9 mouse cellular contexts compared by ENCODE assay signal in the genomic region with DNA sequence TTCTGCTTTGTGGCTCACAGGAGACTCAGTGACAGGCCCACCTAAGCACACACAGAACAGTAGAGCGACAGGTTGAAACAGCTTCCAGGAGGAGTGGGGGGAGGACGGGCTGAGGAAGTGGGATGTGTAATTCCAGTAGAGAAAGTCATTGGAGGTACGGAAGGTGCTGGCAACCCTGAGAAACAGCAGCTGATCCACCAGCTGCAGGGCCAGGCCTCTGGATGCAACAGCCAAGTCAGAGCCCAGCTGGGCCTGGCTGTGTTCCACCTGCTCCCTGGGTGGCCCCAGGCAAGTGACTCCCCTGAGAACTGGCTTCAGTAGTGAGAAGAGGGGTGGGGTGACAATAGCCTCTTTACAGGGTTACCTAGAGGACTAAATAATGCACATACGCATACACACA. TPM values are rescaled to one million over a fixed set of nuclear protein-coding genes. Genes with fewer than 3 reads are reported as not detected.
A peak's percentile ranks its signal among the peaks of the same experiment; 100 is the strongest.
DNase-seq lines count a peak whose midpoint lies in the region; ATAC-seq and TF ChIP-seq lines count a peak whose summit lies in the region.
"Had no signal": no experiment of that assay in that cellular context is flagged by ENCODE, and none has a peak within 500 bp of the region (broad histone marks: within the 10 kb centered on the region; RNA-seq: fewer than 3 reads in every experiment).

No protein-coding gene starts in this region.

- H3K27ac ChIP-seq in limb, embryonic 14.5 days (replicated peaks; ENCODE audit: low read depth, low read length) = no peak overlapping the region
- H3K27ac ChIP-seq: heart, embryonic 13.5 days; macrophage had no signal

- no peak for ATAC-seq in limb, embryonic 14.5 days (ENCODE audit: low FRiP score, low read depth)
- ATAC-seq in CD4-positive, CD25-positive, alpha-beta regulatory T cell, adult 4 months = no peak

- H3K9me3 ChIP-seq in limb, embryonic 14.5 days (ENCODE audit: control insufficient read depth, low read length) = no peaks in the 10 kb centered on the region
- H3K9me3 ChIP-seq: heart, embryonic 13.5 days had no signal

- H3K36me3 ChIP-seq in limb, embryonic 14.5 days (ENCODE audit: control insufficient read depth, insufficient read depth, low read length) = no peaks in the 10 kb centered on the region
- H3K36me3 ChIP-seq: heart, embryonic 13.5 days had no signal

- no peaks in the 10 kb centered on the region for H3K27me3 ChIP-seq in limb, embryonic 14.5 days (ENCODE audit: control insufficient read depth, insufficient read depth, low read length)

- no peak for TF ChIP-seq POLR2A in limb, embryonic 14.5 days (IDR thresholded peaks at IDR 0.05; ENCODE audit: borderline replicate concordance, extremely low read depth, insufficient read depth, insufficient read length)

- no peak overlapping the region for H3K9ac ChIP-seq in limb, embryonic 14.5 days (ENCODE audit: low read depth, low read length, severe bottlenecking)
- H3K9ac ChIP-seq: heart, embryonic 13.5 days had no signal

- peaks cover 12% of the 10 kb centered on the region; the same call in 1 of the 2 replicates for H3K4me1 ChIP-seq in limb, embryonic 14.5 days (ENCODE audit: control insufficient read depth, insufficient read depth, low read length)
- H3K4me1 ChIP-seq: heart, embryonic 13.5 days had no signal

- no peak overlapping the region for H3K4me3 ChIP-seq in limb, embryonic 14.5 days (replicated peaks; ENCODE audit: low read length)
- H3K4me3 ChIP-seq: heart, embryonic 13.5 days had no signal

- peak; percentile 33 for DNase-seq in lung, postnatal 14 days
- no peak for DNase-seq in lung, postnatal 25 days (ENCODE audit: low spot score)
- DNase-seq in cerebellum, adult 8-10 months = peak; percentile 4
- peak; percentile 28 for DNase-seq in heart, adult 8-10 months (ENCODE audit: low spot score)
- peak; percentile 43 for DNase-seq in limb, embryonic 14.5 days (ENCODE audit: low spot score)
- DNase-seq in thymus, adult 18-20 months = no peak

- H3K4me2 ChIP-seq in limb, embryonic 14.5 days (replicated peaks; ENCODE audit: low read depth, low read length, severe bottlenecking) = no peak overlapping the region
- H3K4me2 ChIP-seq: heart, embryonic 13.5 days had no signal

- 36% methylated on average over 4 of the region's 4 CpGs for WGBS in limb, embryonic 14.5 days

RNA-seq across cellular contexts. Expression of a gene that starts 27.8 kb away (rescaled TPM):
- not detected for total RNA-seq in heart, adult 8-10 months (2022)
- polyA plus RNA-seq in limb, embryonic 14.5 days (2012; rRNA removed) = 27.1 and 31.6 TPM in 2 replicates
- 59.9 and 62.0 TPM in 2 replicates for polyA plus RNA-seq in limb, embryonic 14.5 days (2014; fragmentation: Nextera tagmentation; extraction: Ambion mirVana)
- polyA plus RNA-seq in CD4-positive, CD25-positive, alpha-beta regulatory T cell, adult 4 months (2017; shearing (Covaris generic)) = under 1 TPM in 1 of 2 experiments, not detected in 1; 0.26 TPM
- polyA plus RNA-seq: macrophage had no signal

RNA-seq across cellular contexts. Expression of a gene that starts 45.5 kb away (rescaled TPM):
- not detected for total RNA-seq in heart, adult 8-10 months (2022)
- polyA plus RNA-seq in limb, embryonic 14.5 days (2012; rRNA removed) = 0.04 TPM in 1 of 2 replicates, not detected in the other
- polyA plus RNA-seq in limb, embryonic 14.5 days (2014; fragmentation: Nextera tagmentation; extraction: Ambion mirVana) = not detected in 2 replicates
- under 1 TPM in 1 of 2 experiments, not detected in 1; 0.28 TPM for polyA plus RNA-seq in CD4-positive, CD25-positive, alpha-beta regulatory T cell, adult 4 months (2017; shearing (Covaris generic))
- polyA plus RNA-seq: heart, embryonic 13.5 days; macrophage had no signal

RNA-seq across cellular contexts. Expression of a gene that starts 56.7 kb away (rescaled TPM):
- not detected for total RNA-seq in heart, adult 8-10 months (2022)
- 33.6 and 39.1 TPM in 2 replicates for polyA plus RNA-seq in limb, embryonic 14.5 days (2012; rRNA removed)
- polyA plus RNA-seq in limb, embryonic 14.5 days (2014; fragmentation: Nextera tagmentation; extraction: Ambion mirVana) = 102 and 111 TPM in 2 replicates
- 1 to 10 TPM; 5.2 to 6.0 TPM for polyA plus RNA-seq in CD4-positive, CD25-positive, alpha-beta regulatory T cell, adult 4 months (2017; shearing (Covaris generic))
- polyA plus RNA-seq: macrophage had no signal

Comparison
In these comparisons a context has a peak if more than half of its experiments do, and no peak if none do; other contexts are left out.
1. DNase-seq: peak in lung, postnatal 14 days (single experiment), cerebellum, adult 8-10 months (single experiment), heart, adult 8-10 months (single experiment) and limb, embryonic 14.5 days (single experiment); none in lung, postnatal 25 days (single experiment) and thymus, adult 18-20 months (0 of 2).
2. RNA of a gene that starts 27.8 kb away (polyA plus RNA-seq): 27.1 to 62.0 TPM in limb, embryonic 14.5 days; 0.26 TPM in CD4-positive, CD25-positive, alpha-beta regulatory T cell, adult 4 months; every median in the first group is over 10 times any median in the second.
3. RNA of a gene that starts 56.7 kb away (polyA plus RNA-seq): 33.6 to 111 TPM in limb, embryonic 14.5 days; 5.2 to 6.0 TPM in CD4-positive, CD25-positive, alpha-beta regulatory T cell, adult 4 months; every median in the first group is over 4 times any median in the second.